Mouse (Mus musculus) kidney, postnatal 0 days (tissue): Measurements from ENCODE around the gene Nlgn2. TPM values are rescaled to one million over a fixed set of nuclear protein-coding genes. Genes with fewer than 3 reads are reported as not detected.

ENCODE experiments used
- ATAC-seq: fragments of 200-750 bp; cut with Nextera tagmentation; replicated peaks from 2 replicates; pipeline ENCODE4 v1.8.0; 2017; ENCODE audit warnings: low read depth, moderate number of reproducible peaks, moderate TSS enrichment, moderate library complexity; ENCODE audit not compliant: low FRiP score
- DNase-seq: peaks from one replicate; pipeline ENCODE4 v3.0.0-alpha.2; 2016; ENCODE audit warnings: low spot score
- H3K27ac ChIP-seq: fragments of 300-500 bp; sonication (generic); 2 replicates; pipeline ENCODE4 v1.5.1; 2014; ENCODE audit warnings: mild to moderate bottlenecking
- H3K27me3 ChIP-seq: fragments of 300-500 bp; sonication (generic); 2 replicates; pipeline ENCODE4 v1.6.1; 2014; ENCODE audit warnings: low read length, mixed read lengths; ENCODE audit not compliant: insufficient read depth
- H3K36me3 ChIP-seq: fragments of 300-500 bp; sonication (generic); 2 replicates; pipeline ENCODE4 v1.6.1; 2014; ENCODE audit warnings: low read length, mixed read lengths; ENCODE audit not compliant: insufficient read depth
- H3K4me1 ChIP-seq: fragments of 300-500 bp; sonication (generic); replicated peaks from 2 replicates; pipeline ENCODE4 v1.6.1; 2014; ENCODE audit warnings: antibody characterized with exemption, low read length, mixed read lengths; ENCODE audit not compliant: insufficient read depth
- H3K4me2 ChIP-seq: fragments of 300-500 bp; sonication (generic); 2 replicates; pipeline ENCODE4 v1.6.1; 2014; ENCODE audit warnings: mild to moderate bottlenecking, low read length, moderate library complexity, mixed read lengths
- H3K4me3 ChIP-seq: fragments of 300-500 bp; sonication (generic); replicated peaks from 2 replicates; pipeline ENCODE4 v1.5.1; 2014; ENCODE audit warnings: low read depth, low read length
- H3K9ac ChIP-seq: fragments of 300-500 bp; sonication (generic); 2 replicates; pipeline ENCODE4 v1.6.1; 2014; ENCODE audit warnings: low read depth, low read length
- H3K9me3 ChIP-seq: fragments of 300-500 bp; sonication (generic); replicated peaks from 2 replicates; pipeline ENCODE4 v1.6.1; 2016; ENCODE audit warnings: low read length, inconsistent platforms, mixed read lengths
- CTCF ChIP-seq: IDR thresholded peaks from 2 replicates; pipeline ENCODE4 v1.5.1; 2016; ENCODE audit warnings: antibody characterized with exemption, low read depth, mild to moderate bottlenecking, moderate library complexity
- WGBS: fragments of 180-500 bp; shearing (Covaris S2); extraction: QIAGEN DNeasy Blood & Tissue Kit; methylation state at CpG from one replicate; pipeline ENCODE4 v1.1.7; 2014; 5-methylcytosine and 5-hydroxymethylcytosine counted together
- polyA plus RNA-seq: library from polyadenylated mRNA; unstranded; fragments of >200 nt; fragmentation: Nextera tagmentation; extraction: Ambion mirVana; gene quantifications from 2 replicates; pipeline ENCODE4 v1.2.1, GENCODE M21; 2015

The Nlgn2 gene
- polyA plus RNA-seq, 1 experiment from 2014 or later: 4.1 TPM

- Histone ChIP-seq H3K27ac (peak overlapping the region; percentile 91), H3K36me3 (no peaks in the 10 kb centered on the region), H3K4me2 (peak overlapping the region; percentile 82), H3K9ac (peak overlapping the region; percentile 59), H3K4me3 (peak overlapping the region; percentile 46), H3K27me3 (no peaks in the 10 kb centered on the region), H3K4me1 (peaks cover 27% of the 10 kb centered on the region), H3K9me3 (no peaks in the 10 kb centered on the region)
- no peak for TF ChIP-seq CTCF
- peak; percentile 2; the same call in 1 of the 2 replicates for ATAC-seq
- no peak for DNase-seq
- WGBS: 53% methylated on average over 21 of the region's 21 CpGs
Observed at GRCm38 (mm10) chr11:69881787-69882670, 44.4 kb upstream of the Nlgn2 start.

- Histone ChIP-seq H3K4me2 (peak within 1 kb of the TSS; percentile 82), H3K27me3 (no peaks in the 10 kb centered on the region), H3K4me1 (peaks cover 27% of the 10 kb centered on the region), H3K9me3 (no peaks in the 10 kb centered on the region), H3K27ac (peak within 1 kb of the TSS; percentile 91), H3K36me3 (no peaks in the 10 kb centered on the region), H3K4me3 (peak within 1 kb of the TSS; percentile 46), H3K9ac (peak within 1 kb of the TSS; percentile 59)
- under 1% methylated on average over 46 of the region's 46 CpGs for WGBS
- peak; percentile 87 for ATAC-seq
- TF ChIP-seq CTCF: peak; percentile 63
- peak; percentile 93 for DNase-seq
Observed at GRCm38 (mm10) chr11:69880853-69881603, 43.4 kb upstream of the Nlgn2 start, which contains the start of gene Kctd11. Gene Kctd11 (minus strand): TSS chr11:69881406.

GRCm38 (mm10) chr11:69880506-69880852 is 42.9 kb upstream of the Nlgn2 start:
- no peaks in the 10 kb centered on the region for H3K27me3 ChIP-seq
- DNase-seq (peak; percentile 92), ATAC-seq (peak; percentile 38; the same call in 1 of the 2 replicates)
- peak overlapping the region; percentile 91 for H3K27ac ChIP-seq
- H3K9me3 ChIP-seq: no peaks in the 10 kb centered on the region
- peak; percentile 82 for TF ChIP-seq CTCF
- no peaks in the 10 kb centered on the region for H3K36me3 ChIP-seq
- peaks cover 27% of the 10 kb centered on the region for H3K4me1 ChIP-seq
- peak overlapping the region; percentile 59 for H3K9ac ChIP-seq
- under 1% methylated on average over 18 of the region's 18 CpGs for WGBS
- peak overlapping the region; percentile 82 for H3K4me2 ChIP-seq
- peak overlapping the region; percentile 46 for H3K4me3 ChIP-seq

GRCm38 (mm10) chr11:69879711-69880110 is 42.1 kb upstream of the Nlgn2 start:
- TF ChIP-seq CTCF: no peak
- no peak for DNase-seq
- Histone ChIP-seq H3K27me3 (no peaks in the 10 kb centered on the region), H3K36me3 (no peaks in the 10 kb centered on the region), H3K4me3 (peak overlapping the region; percentile 46), H3K27ac (peak overlapping the region; percentile 42; the same call in 1 of the 2 replicates), H3K4me1 (peaks cover 27% of the 10 kb centered on the region), H3K9me3 (no peaks in the 10 kb centered on the region), H3K4me2 (peak overlapping the region; percentile 82), H3K9ac (peak overlapping the region; percentile 59)
- ATAC-seq: no peak
- 49% methylated on average over 15 of the region's 15 CpGs for whole genome bisulfite sequencing

- no peak for TF ChIP-seq CTCF
- H3K27me3 ChIP-seq: no peaks in the 10 kb centered on the region
- no peak for ATAC-seq
- WGBS: 80% methylated on average over 6 of the region's 6 CpGs
- peak overlapping the region; percentile 82 for H3K4me2 ChIP-seq
- no peak overlapping the region for H3K27ac ChIP-seq
- peak overlapping the region; percentile 46 for H3K4me3 ChIP-seq
- no peaks in the 10 kb centered on the region for H3K9me3 ChIP-seq
- peak overlapping the region; percentile 59; the same call in 1 of the 2 replicates for H3K9ac ChIP-seq
- DNase-seq: no peak
- peaks cover 27% of the 10 kb centered on the region for H3K4me1 ChIP-seq
- no peaks in the 10 kb centered on the region for H3K36me3 ChIP-seq
Observed at GRCm38 (mm10) chr11:69878952-69879351, 41.4 kb upstream of the Nlgn2 start.

- H3K9ac ChIP-seq: no peak overlapping the region
- H3K27me3 ChIP-seq: no peaks in the 10 kb centered on the region
- WGBS: 90% methylated on average over 3 of the region's 3 CpGs
- H3K4me3 ChIP-seq: no peak overlapping the region
- no peak for DNase-seq
- no peaks in the 10 kb centered on the region for H3K36me3 ChIP-seq
- H3K4me1 ChIP-seq: peaks cover 27% of the 10 kb centered on the region
- H3K9me3 ChIP-seq: no peaks in the 10 kb centered on the region
- H3K27ac ChIP-seq: no peak overlapping the region
- 0 out of 2 replicates have a peak overlapping the region, but pooled peaks have one; percentile 82 for H3K4me2 ChIP-seq
- no peak for TF ChIP-seq CTCF
- no peak for ATAC-seq
Observed at GRCm38 (mm10) chr11:69878399-69878798, 40.8 kb upstream of the Nlgn2 start.
